Mouse (Mus musculus) cerebellum, adult 9-10 months (tissue): Measurements from ENCODE around the gene Cd101.

ENCODE experiments used
- DNase-seq: peaks from one replicate; pipeline ENCODE4 v3.0.0; 2022

Gene Cd101

DNA sequence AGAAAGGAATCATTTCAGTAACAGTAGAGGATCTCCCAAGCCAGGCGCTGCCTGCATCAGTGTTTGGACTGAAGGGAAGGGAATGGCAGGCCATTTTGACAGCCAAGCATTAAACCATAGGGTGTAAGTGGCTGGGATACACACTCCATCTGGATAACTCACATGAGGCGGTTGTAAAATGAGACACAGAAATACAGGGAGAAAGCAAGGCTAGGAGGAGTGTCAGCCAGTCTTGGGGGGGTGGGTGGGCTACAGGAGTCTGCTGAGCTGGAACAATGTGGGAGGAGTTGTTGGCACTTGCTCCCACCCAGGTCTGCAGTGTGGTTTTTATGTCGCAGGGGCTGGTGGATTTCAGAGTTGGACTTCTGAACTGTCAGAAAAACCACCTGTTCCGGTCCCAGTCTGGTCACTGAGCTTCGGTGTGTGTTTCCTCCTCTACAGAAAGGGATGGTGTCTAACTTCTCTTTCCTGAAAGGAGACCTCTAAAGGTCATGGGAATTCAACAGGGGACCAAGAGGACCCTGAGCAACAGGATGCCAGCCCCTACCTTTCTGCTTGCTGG, 8.7 kb upstream of the Cd101 start:
- DNase-seq: no peak

GRCm38 (mm10) chr3:101036001-101036400, 6.6 kb upstream of the Cd101 start:
- DNase-seq: no peak

DNA sequence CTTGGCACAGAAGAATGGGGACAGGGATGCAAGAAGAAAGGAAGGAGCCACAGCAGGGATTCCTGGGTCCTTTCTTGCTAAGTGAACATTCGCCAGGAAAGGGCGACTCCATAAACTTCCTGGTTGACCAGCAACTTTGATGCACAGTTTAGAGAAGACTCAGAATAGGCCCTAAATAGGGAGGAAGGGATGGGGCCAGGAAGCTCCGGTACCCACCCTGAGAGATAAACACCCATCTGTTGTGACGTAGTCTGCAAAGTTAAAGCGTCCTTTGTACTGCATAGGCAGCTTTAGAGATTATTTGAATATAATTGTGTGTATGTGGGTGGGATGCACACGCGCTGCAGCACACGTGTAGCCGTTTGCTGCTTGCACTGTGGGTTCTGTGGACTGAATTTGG, 5.2 kb upstream of the Cd101 start:
- DNase-seq: no peak

- no peak for DNase-seq
Measured at GRCm38 (mm10) chr3:101033644-101034043, 4.3 kb upstream of the Cd101 start.

- no peak for DNase-seq
Measured at GRCm38 (mm10) chr3:101031456-101032142, 2.2 kb upstream of the Cd101 start.

GRCm38 (mm10) chr3:101030630-101031029, 1.3 kb upstream of the Cd101 start:
- DNase-seq: no peak

GRCm38 (mm10) chr3:101026741-101027140, 2.6 kb downstream of the Cd101 start:
- DNase-seq: no peak

DNA sequence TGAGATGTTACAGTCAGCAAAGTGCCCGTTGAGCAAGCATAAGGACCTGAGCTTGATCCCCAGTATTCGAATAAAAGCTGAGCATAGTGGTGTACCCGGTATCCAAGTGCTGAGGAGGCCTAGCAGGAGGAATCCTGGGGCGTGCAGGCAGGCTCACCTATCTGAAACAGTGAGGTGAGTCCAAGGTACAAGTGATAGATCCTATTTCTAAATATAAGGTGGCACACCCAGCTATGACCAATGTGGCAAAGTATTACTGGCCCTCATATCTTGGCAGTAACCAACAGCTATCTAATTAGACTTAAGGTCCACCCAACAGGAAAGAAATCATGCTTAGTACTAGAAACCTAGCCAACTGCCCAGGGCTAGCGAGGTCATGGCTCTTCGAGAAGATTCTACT, 6.4 kb downstream of the Cd101 start:
- DNase-seq: no peak

- DNase-seq: no peak
Measured at GRCm38 (mm10) chr3:101021481-101022051, 7.8 kb downstream of the Cd101 start.

GRCm38 (mm10) chr3:101021073-101021472, 8.3 kb downstream of the Cd101 start:
- DNase-seq: no peak

GRCm38 (mm10) chr3:101018494-101018893, 10.9 kb downstream of the Cd101 start:
- no peak for DNase-seq

- no peak for DNase-seq
Measured at GRCm38 (mm10) chr3:101016050-101016449, 13.3 kb downstream of the Cd101 start.

GRCm38 (mm10) chr3:101015254-101015653, 14.1 kb downstream of the Cd101 start:
- no peak for DNase-seq

DNA sequence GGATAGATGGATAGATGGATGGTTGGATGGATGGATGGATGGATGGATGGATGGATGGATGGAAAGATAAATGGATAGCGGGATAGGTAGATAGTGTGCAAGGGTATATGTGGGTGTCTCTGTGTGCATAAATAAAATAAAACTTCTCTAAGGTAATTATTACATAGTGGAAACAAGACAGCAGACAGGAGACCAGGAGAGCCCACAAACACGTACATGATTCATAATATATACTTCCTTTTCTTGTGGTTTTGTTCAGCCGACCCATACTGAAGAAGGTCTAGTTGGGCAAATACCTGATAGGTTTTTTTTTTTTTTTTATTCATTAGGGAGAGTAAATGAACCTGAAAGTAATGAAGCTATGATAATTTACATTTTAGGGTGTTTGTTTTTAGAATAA, 15.8 kb downstream of the Cd101 start:
- no peak for DNase-seq

- no peak for DNase-seq
Measured at GRCm38 (mm10) chr3:101013005-101013404, 16.4 kb downstream of the Cd101 start.

- DNase-seq: no peak
Measured at GRCm38 (mm10) chr3:101012597-101012996, 16.8 kb downstream of the Cd101 start.

GRCm38 (mm10) chr3:101012131-101012571, 17.2 kb downstream of the Cd101 start:
- DNase-seq: no peak

- DNase-seq: no peak
Measured at GRCm38 (mm10) chr3:101011203-101011600, 18.2 kb downstream of the Cd101 start.

GRCm38 (mm10) chr3:101010589-101011202, 18.7 kb downstream of the Cd101 start:
- no peak for DNase-seq

GRCm38 (mm10) chr3:101007112-101007782, 22.1 kb downstream of the Cd101 start:
- no peak for DNase-seq

DNA sequence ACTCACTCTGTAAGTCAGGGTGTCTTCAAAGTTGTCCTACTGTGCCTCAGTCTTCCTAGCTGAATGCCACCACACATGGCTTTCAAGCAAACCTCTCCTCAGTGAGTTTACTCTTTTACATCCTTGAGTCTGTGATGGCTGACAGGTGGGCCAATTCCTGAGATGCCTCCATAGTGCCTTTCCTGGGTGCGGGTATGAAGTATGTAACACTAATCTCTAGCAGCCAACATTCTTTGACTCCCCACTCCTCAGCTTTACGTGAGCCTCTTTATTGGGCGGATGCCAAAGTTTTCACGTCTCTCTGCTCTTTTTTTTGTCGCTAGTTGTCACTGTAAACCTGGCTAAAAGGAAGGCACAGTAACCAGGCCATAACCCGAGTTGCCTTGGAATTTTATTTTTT, 24.0 kb downstream of the Cd101 start:
- DNase-seq: no peak

DNA sequence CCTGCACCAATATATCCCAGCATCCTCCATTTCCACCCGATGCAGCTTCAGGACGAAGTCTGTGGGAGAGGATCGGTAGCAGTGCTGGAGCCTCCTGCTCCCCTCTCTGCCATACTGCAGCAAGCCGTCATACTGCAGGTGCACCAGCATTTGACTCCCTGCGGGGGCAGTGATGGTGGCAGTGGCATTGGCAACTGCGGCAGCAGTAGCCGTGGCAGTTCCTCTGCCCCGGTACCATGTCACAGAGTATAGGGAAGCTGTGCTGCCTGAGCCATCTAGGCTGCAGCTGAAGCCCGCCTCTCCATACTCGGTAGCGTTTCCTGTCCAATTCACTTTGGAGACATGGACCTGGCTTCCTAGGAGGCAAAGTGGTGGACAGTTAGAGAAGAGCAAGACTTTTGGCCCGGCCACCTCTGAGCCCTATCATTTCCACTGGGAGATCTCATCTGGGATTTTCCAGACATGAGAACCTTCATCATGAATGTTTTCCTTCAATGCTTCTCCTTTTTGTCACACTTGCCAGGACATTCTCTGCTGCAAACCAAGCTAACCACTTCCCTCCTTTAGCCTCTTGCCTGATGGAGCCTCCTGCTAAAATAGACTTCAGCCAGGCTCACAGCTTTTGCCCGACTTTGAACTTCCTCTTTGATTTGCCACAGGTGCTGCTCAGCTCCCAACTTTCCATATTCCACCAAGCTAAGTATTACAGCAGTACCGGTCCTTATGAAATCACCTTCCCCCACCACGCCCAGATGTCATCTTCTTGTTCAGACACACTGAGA, 25.6 kb downstream of the Cd101 start:
- no peak for DNase-seq

DNA sequence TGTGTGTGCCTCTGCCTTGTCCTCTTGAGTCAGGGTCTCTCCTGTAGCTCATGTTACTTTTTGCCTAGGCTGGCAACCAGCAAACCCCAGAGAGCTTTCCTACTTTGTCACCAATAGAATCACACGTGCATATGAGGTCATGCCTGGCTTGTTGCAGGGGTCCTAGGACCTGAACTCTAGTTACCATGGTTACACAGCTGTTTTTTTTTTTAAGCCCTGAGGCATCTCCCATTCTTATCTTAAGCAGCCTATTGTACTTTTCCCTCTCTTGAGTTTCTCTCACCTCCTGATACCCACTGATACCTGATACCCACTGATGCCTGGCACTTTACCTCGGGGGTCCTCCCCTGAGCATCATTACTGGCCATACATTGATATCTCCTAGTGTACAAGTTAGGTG, 29.6 kb downstream of the Cd101 start:
- no peak for DNase-seq
